Mouse (Mus musculus): ENCODE data around the gene Man1a.

Gene Man1a

GRCm38 (mm10) chr10:54061159-54061558 lies 15.2 kb downstream of the Man1a start:
- DNase-seq (ENCODE audit: low spot score) = no peak

GRCm38 (mm10) chr10:54060587-54060986 lies 15.8 kb downstream of the Man1a start:
- DNase-seq (ENCODE audit: low spot score) = no peak

GRCm38 (mm10) chr10:54059679-54060249 lies 16.6 kb downstream of the Man1a start:
- DNase-seq (ENCODE audit: low spot score) = no peak

GRCm38 (mm10) chr10:54059092-54059496 lies 17.3 kb downstream of the Man1a start:
- DNase-seq (ENCODE audit: low spot score) = no peak

GRCm38 (mm10) chr10:54058657-54059056 lies 17.8 kb downstream of the Man1a start:
- DNase-seq (ENCODE audit: low spot score) = no peak

GRCm38 (mm10) chr10:54054188-54054587 lies 22.2 kb downstream of the Man1a start:
- no peak for DNase-seq (ENCODE audit: low spot score)

- DNase-seq (ENCODE audit: low spot score) = no peak
Measured at GRCm38 (mm10) chr10:54047885-54048284, 28.5 kb downstream of the Man1a start.

GRCm38 (mm10) chr10:54043358-54043757 lies 33.1 kb downstream of the Man1a start:
- no peak for DNase-seq (ENCODE audit: low spot score)

- no peak for DNase-seq (ENCODE audit: low spot score)
Measured at GRCm38 (mm10) chr10:54042212-54042840, 34.1 kb downstream of the Man1a start.

GRCm38 (mm10) chr10:54040261-54041165 lies 35.9 kb downstream of the Man1a start:
- DNase-seq (ENCODE audit: low spot score) = no peak

- DNase-seq (ENCODE audit: low spot score) = no peak
Measured at GRCm38 (mm10) chr10:54039754-54040153, 36.7 kb downstream of the Man1a start.

- no peak for DNase-seq (ENCODE audit: low spot score)
Measured at GRCm38 (mm10) chr10:54038734-54039133, 37.7 kb downstream of the Man1a start.

- DNase-seq (ENCODE audit: low spot score) = no peak
Measured at GRCm38 (mm10) chr10:54038180-54038579, 38.2 kb downstream of the Man1a start.

GRCm38 (mm10) chr10:54037348-54038010 lies 38.9 kb downstream of the Man1a start:
- no peak for DNase-seq (ENCODE audit: low spot score)

- no peak for DNase-seq (ENCODE audit: low spot score)
Measured at GRCm38 (mm10) chr10:54035586-54035985, 40.8 kb downstream of the Man1a start.

GRCm38 (mm10) chr10:54034779-54035178 lies 41.6 kb downstream of the Man1a start:
- DNase-seq (ENCODE audit: low spot score) = no peak

GRCm38 (mm10) chr10:54032316-54033092 lies 43.9 kb downstream of the Man1a start:
- DNase-seq (ENCODE audit: low spot score) = peak; percentile 42

GRCm38 (mm10) chr10:54028866-54029265 lies 47.5 kb downstream of the Man1a start:
- no peak for DNase-seq (ENCODE audit: low spot score)

GRCm38 (mm10) chr10:54026738-54027427 lies 49.5 kb downstream of the Man1a start:
- no peak for DNase-seq (ENCODE audit: low spot score)

GRCm38 (mm10) chr10:54026101-54026500 lies 50.3 kb downstream of the Man1a start:
- DNase-seq (ENCODE audit: low spot score) = no peak

GRCm38 (mm10) chr10:54017904-54018454 lies 58.4 kb downstream of the Man1a start:
- DNase-seq (ENCODE audit: low spot score) = no peak

All from urinary bladder, postnatal 14 days (tissue).